17 mouse cellular contexts compared by ENCODE assay signal in the genomic region with DNA sequence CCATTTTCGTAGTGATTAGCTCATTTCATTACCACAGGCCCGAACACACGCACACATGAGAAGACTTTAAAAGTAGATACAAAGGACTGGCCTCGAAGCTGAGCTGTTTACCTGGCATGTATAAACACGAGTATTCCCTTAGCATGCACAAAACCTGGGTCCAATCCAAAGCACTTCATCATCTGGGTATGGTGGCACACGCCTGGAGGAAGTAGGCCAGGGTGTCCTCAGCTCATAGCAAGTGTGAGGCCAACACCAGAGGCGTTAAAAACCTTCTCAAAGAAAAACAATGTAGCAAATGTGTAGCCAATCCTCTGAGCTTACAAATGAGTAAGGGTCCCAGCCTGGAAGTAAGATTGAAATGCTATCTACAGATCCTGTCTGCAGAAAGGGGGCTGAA. TPM values are rescaled to one million over a fixed set of nuclear protein-coding genes. Genes with fewer than 3 reads are reported as not detected.
DNase-seq lines count a peak whose midpoint lies in the region; ATAC-seq and TF ChIP-seq lines count a peak whose summit lies in the region.
"Had no signal": no experiment of that assay in that cellular context is flagged by ENCODE, and none has a peak within 500 bp of the region (broad histone marks: within the 10 kb centered on the region; RNA-seq: fewer than 3 reads in every experiment).

No protein-coding gene starts in this region.

- DNase-seq in cerebellum, adult 9-11 months = peak; percentile 32
- no peak for DNase-seq in cerebellum, postnatal 10 days
- no peak for DNase-seq in left cerebral cortex, adult 2 months (ENCODE audit: extremely low spot score in 1 of 2, low spot score in 2 of 2)
- DNase-seq in left cerebral cortex, postnatal 4 days = no peak
- peak; percentile 23 to 29 for DNase-seq in gastrocnemius, adult 8-10 months (ENCODE audit: low spot score in 2 of 2)
- no peak for DNase-seq in embryo, embryonic 11 days
- DNase-seq in kidney, adult 18-20 months = no peak
- DNase-seq: adrenal gland, postnatal 25 days; cerebellum, adult 11 months; kidney, postnatal 10 days; liver, embryonic 13.5 days; lung, postnatal 14 days had no signal

- H3K27ac ChIP-seq in left cerebral cortex, adult 2 months = peak overlapping the region; percentile 36
- H3K27ac ChIP-seq: forebrain, embryonic 12.5 days; hindbrain, embryonic 13.5 days; liver, embryonic 13.5 days; midbrain, embryonic 12.5 days had no signal

- ATAC-seq in activated CD4-positive, CD25-positive, alpha-beta regulatory T cell, adult 4 months = peak; percentile 16
- ATAC-seq: intestine, embryonic 16.5 days had no signal

- no peak for TF ChIP-seq CTCF in left cerebral cortex, adult 2 months (IDR thresholded peaks at IDR 0.05)

- intact Hi-C loops in left cerebral cortex, adult 2 months (cut with DNase I) = no loop called here
- intact Hi-C loops in left cerebral cortex, postnatal 4 days (cut with DNase I) = no loop called here

- H3K4me3 ChIP-seq in left cerebral cortex, adult 2 months = no peak overlapping the region
- H3K4me3 ChIP-seq: forebrain, embryonic 12.5 days; hindbrain, embryonic 13.5 days; liver, embryonic 13.5 days; midbrain, embryonic 12.5 days had no signal

RNA-seq across cellular contexts. Expression of a gene that starts 27.6 kb away (rescaled TPM):
- 100 to 1,000 TPM; 161 to 175 TPM for total RNA-seq in left cerebral cortex, adult 2 months (2021)
- total RNA-seq in left cerebral cortex, postnatal 4 days (2021) = 100 to 1,000 TPM; 138 to 143 TPM
- 10 to 100 TPM; 75.8 to 77.3 TPM for polyA plus RNA-seq in activated CD4-positive, CD25-positive, alpha-beta regulatory T cell, adult 4 months (2017; shearing (Covaris generic))
- 10 to 100 TPM; 55.0 to 63.5 (median 62.4) TPM for total RNA-seq in gastrocnemius, adult 8-10 months (2022)

RNA-seq across cellular contexts. Expression of a gene that starts 48.3 kb away (rescaled TPM):
- 10 to 100 TPM; 66.2 to 68.8 TPM for total RNA-seq in left cerebral cortex, adult 2 months (2021)
- total RNA-seq in left cerebral cortex, postnatal 4 days (2021) = 10 to 100 TPM; 73.8 to 79.7 TPM
- polyA plus RNA-seq in activated CD4-positive, CD25-positive, alpha-beta regulatory T cell, adult 4 months (2017; shearing (Covaris generic)) = 10 to 100 TPM; 11.4 to 21.1 TPM
- 10 to 100 TPM; 74.1 to 81.0 (median 77.4) TPM for total RNA-seq in gastrocnemius, adult 8-10 months (2022)

Comparison
In these comparisons a context has a peak if more than half of its experiments do, and no peak if none do; other contexts are left out.
1. DNase-seq: peak in cerebellum, adult 9-11 months (single experiment) and gastrocnemius, adult 8-10 months (2 of 2); none in cerebellum, postnatal 10 days (0 of 2), left cerebral cortex, adult 2 months (0 of 2), left cerebral cortex, postnatal 4 days (single experiment), embryo, embryonic 11 days (single experiment) and kidney, adult 18-20 months (single experiment).